Mouse (Mus musculus) ES-E14 (cell line): ENCODE measurements at regions not wholly inside any gene's neighbourhood (a gene's known extent, or its start where the extent isn't known, plus 50 kb on each side); places are given as distances from the start of the nearest gene placed in this dataset.

Experiments
- CHD2 ChIP-seq: IDR thresholded peaks from 2 replicates; pipeline ENCODE4 v1.6.1; 2014; ENCODE audit warnings: mild to moderate bottlenecking, low read depth, low read length, inconsistent platforms
- MAFK ChIP-seq: IDR thresholded peaks from 2 replicates; pipeline ENCODE4 v1.6.1; 2014; ENCODE audit warnings: mild to moderate bottlenecking, low read depth, low read length, inconsistent platforms; ENCODE audit not compliant: insufficient read depth
- ZC3H11A ChIP-seq: IDR thresholded peaks from 2 replicates; pipeline ENCODE4 v1.6.1; 2012; ENCODE audit warnings: low read depth, mild to moderate bottlenecking, inconsistent platforms, low read length, borderline replicate concordance
- ZNF384 ChIP-seq: IDR thresholded peaks from 2 replicates; pipeline ENCODE4 v1.6.1; 2012; ENCODE audit warnings: low read depth, low read length, inconsistent platforms

DNA sequence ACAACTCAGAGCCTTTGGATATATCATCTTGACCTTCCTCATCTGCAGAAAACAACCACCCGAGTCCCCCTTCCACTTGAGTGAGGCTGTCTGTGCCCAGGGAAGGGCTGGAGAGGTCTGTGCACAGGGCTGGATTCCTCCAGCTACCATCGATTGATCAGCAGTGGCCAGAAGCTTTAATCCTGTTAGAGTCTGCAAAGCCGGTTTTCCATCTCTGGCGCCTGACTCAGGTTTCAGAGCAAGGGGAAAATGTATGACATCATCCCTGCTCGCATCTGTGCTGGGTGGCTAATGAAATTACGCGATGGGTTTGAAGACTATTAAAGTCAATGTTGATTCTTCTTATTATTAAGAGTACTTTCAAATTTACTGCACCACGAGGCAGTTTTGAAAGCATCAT is 229.4 kb upstream of the Slc30a5 start:
- TF ChIP-seq MAFK (no peak), CHD2 (no peak), ZNF384 (no peak), ZC3H11A (no peak)
